ENCODE assay signal across 18 mouse cellular contexts in genomic region chr1:169332165-169332564, GRCm38 (mm10).
"Had no signal": no experiment of that assay in that cellular context is flagged by ENCODE, and none has a peak within 500 bp of the region (broad histone marks: within the 10 kb centered on the region; RNA-seq: fewer than 3 reads in every experiment).

No protein-coding gene starts in this region.

- H3K4me3 ChIP-seq: limb, embryonic 12.5 days; limb, embryonic 15.5 days; neural tube, embryonic 12.5 days; neural tube, embryonic 15.5 days; stomach, embryonic 15.5 days had no signal

- H3K27ac ChIP-seq: limb, embryonic 12.5 days; limb, embryonic 15.5 days; liver, embryonic 14.5 days; neural tube, embryonic 12.5 days; neural tube, embryonic 15.5 days; stomach, embryonic 15.5 days had no signal

- DNase-seq: left cerebral cortex, postnatal 4 days; lung, adult 2 months; lung, postnatal 14 days; lung, postnatal 4 days; midbrain, embryonic 14.5 days; retina, postnatal 1 day; right cerebral cortex, postnatal 25 days; spleen, adult 18-20 months; thymus, postnatal 25 days had no signal

- H3K4me2 ChIP-seq: limb, embryonic 12.5 days; limb, embryonic 15.5 days; liver, embryonic 11.5 days; midbrain, embryonic 11.5 days; neural tube, embryonic 12.5 days; neural tube, embryonic 15.5 days; stomach, embryonic 15.5 days had no signal

- H3K9me3 ChIP-seq: limb, embryonic 12.5 days; limb, embryonic 15.5 days; neural tube, embryonic 12.5 days; neural tube, embryonic 15.5 days; stomach, embryonic 15.5 days had no signal

- ATAC-seq: intestine, postnatal 0 days had no signal

- H3K4me1 ChIP-seq: limb, embryonic 12.5 days; limb, embryonic 15.5 days; neural tube, embryonic 12.5 days; neural tube, embryonic 15.5 days; stomach, embryonic 15.5 days had no signal

- H3K27me3 ChIP-seq: limb, embryonic 12.5 days; limb, embryonic 15.5 days; neural tube, embryonic 12.5 days; neural tube, embryonic 15.5 days; stomach, embryonic 15.5 days had no signal

- H3K36me3 ChIP-seq: limb, embryonic 12.5 days; limb, embryonic 15.5 days; neural tube, embryonic 12.5 days; neural tube, embryonic 15.5 days; stomach, embryonic 15.5 days had no signal

- H3K9ac ChIP-seq: limb, embryonic 12.5 days; limb, embryonic 15.5 days; liver, embryonic 14.5 days; neural tube, embryonic 12.5 days; neural tube, embryonic 15.5 days; stomach, embryonic 15.5 days had no signal
